Mouse (Mus musculus): ENCODE results near the gene Tlcd1. TPM values are rescaled to one million over a fixed set of nuclear protein-coding genes. Genes with fewer than 3 reads are reported as not detected.

The Tlcd1 gene
- polyA plus RNA-seq, 1 experiment = 17.4 TPM

- Histone ChIP-seq H3K4me3 (peak overlapping the region; percentile 62), H3K27me3 (ENCODE audit: control insufficient read depth, insufficient read depth, insufficient read length) (no peaks in the 10 kb centered on the region), H3K4me2 (ENCODE audit: low read depth) (peak overlapping the region; percentile 99), H3K36me3 (ENCODE audit: control insufficient read depth, insufficient read depth) (peaks cover 26% of the 10 kb centered on the region), H3ac (ENCODE audit: control insufficient read depth, insufficient read length) (no peak overlapping the region), H3K79me2 (ENCODE audit: control insufficient read depth, insufficient read depth) (peaks cover 13% of the 10 kb centered on the region)
- no peak for TF ChIP-seq TCF3 (IDR thresholded peaks at IDR 0.05; ENCODE audit: insufficient read length, low read depth)
- TF ChIP-seq REST (IDR thresholded peaks at IDR 0.05; ENCODE audit: insufficient read depth, insufficient read length) = no peak
- no peak for TF ChIP-seq POLR2AphosphoS2 (IDR thresholded peaks at IDR 0.05; ENCODE audit: insufficient read length, low read depth)
- TF ChIP-seq CEBPB (IDR thresholded peaks at IDR 0.05; ENCODE audit: insufficient read depth, poor library complexity, severe bottlenecking) = no peak
- no peak for TF ChIP-seq MYOD1 (IDR thresholded peaks at IDR 0.05; ENCODE audit: control insufficient read depth in 1 of 3, insufficient read length in 2 of 3, low read depth in 2 of 3)
- no peak for TF ChIP-seq MYOG (IDR thresholded peaks at IDR 0.05; ENCODE audit: control insufficient read depth in 1 of 3, insufficient read depth in 1 of 3, insufficient read length in 2 of 3, low read depth in 2 of 3)
- no peak for TF ChIP-seq E2F4 (IDR thresholded peaks at IDR 0.05; ENCODE audit: insufficient read depth)
- TF ChIP-seq POLR2A (IDR thresholded peaks at IDR 0.05; ENCODE audit: insufficient read length, low read depth) = no peak
- no peak for TF ChIP-seq MAX (IDR thresholded peaks at IDR 0.05; ENCODE audit: low read depth)
- no peak for TF ChIP-seq TCF12 (IDR thresholded peaks at IDR 0.05; ENCODE audit: insufficient read depth, poor library complexity, severe bottlenecking)
- TF ChIP-seq SRF (IDR thresholded peaks at IDR 0.05; ENCODE audit: control insufficient read depth, insufficient read length, low read depth) = no peak
- TF ChIP-seq USF1 (IDR thresholded peaks at IDR 0.05; ENCODE audit: low read depth) = no peak
These were observed 407 bp downstream of the Tlcd1 start for GRCm38 (mm10) chr11:78176905-78177331.

GRCm38 (mm10) chr11:78177437-78177836 lies 926 bp downstream of the Tlcd1 start:
- TF ChIP-seq SRF (IDR thresholded peaks at IDR 0.05; ENCODE audit: control insufficient read depth, insufficient read length, low read depth) = no peak
- TF ChIP-seq CEBPB (IDR thresholded peaks at IDR 0.05; ENCODE audit: insufficient read depth, poor library complexity, severe bottlenecking) = no peak
- no peak for TF ChIP-seq MYOD1 (IDR thresholded peaks at IDR 0.05; ENCODE audit: control insufficient read depth in 1 of 3, insufficient read length in 2 of 3, low read depth in 2 of 3)
- TF ChIP-seq MAX (IDR thresholded peaks at IDR 0.05; ENCODE audit: low read depth) = no peak
- no peak for TF ChIP-seq TCF3 (IDR thresholded peaks at IDR 0.05; ENCODE audit: insufficient read length, low read depth)
- no peak for TF ChIP-seq TCF12 (IDR thresholded peaks at IDR 0.05; ENCODE audit: insufficient read depth, poor library complexity, severe bottlenecking)
- TF ChIP-seq USF1 (IDR thresholded peaks at IDR 0.05; ENCODE audit: low read depth) = no peak
- no peak for TF ChIP-seq REST (IDR thresholded peaks at IDR 0.05; ENCODE audit: insufficient read depth, insufficient read length)
- Histone ChIP-seq H3K4me2 (ENCODE audit: low read depth) (peak overlapping the region; percentile 99), H3K36me3 (ENCODE audit: control insufficient read depth, insufficient read depth) (peaks cover 31% of the 10 kb centered on the region), H3K4me3 (peak overlapping the region; percentile 62), H3ac (ENCODE audit: control insufficient read depth, insufficient read length) (no peak overlapping the region), H3K79me2 (ENCODE audit: control insufficient read depth, insufficient read depth) (peaks cover 18% of the 10 kb centered on the region), H3K27me3 (ENCODE audit: control insufficient read depth, insufficient read depth, insufficient read length) (no peaks in the 10 kb centered on the region)

GRCm38 (mm10) chr11:78177903-78178858 lies 1.7 kb downstream of the Tlcd1 start:
- Histone ChIP-seq H3K79me2 (ENCODE audit: control insufficient read depth, insufficient read depth) (peaks cover 26% of the 10 kb centered on the region), H3K4me2 (ENCODE audit: low read depth) (peak overlapping the region; percentile 99), H3K27me3 (ENCODE audit: control insufficient read depth, insufficient read depth, insufficient read length) (no peaks in the 10 kb centered on the region), H3ac (ENCODE audit: control insufficient read depth, insufficient read length) (peak overlapping the region; percentile 14), H3K36me3 (ENCODE audit: control insufficient read depth, insufficient read depth) (peaks cover 32% of the 10 kb centered on the region), H3K4me3 (peak overlapping the region; percentile 62)
- TF ChIP-seq TCF12 (IDR thresholded peaks at IDR 0.05; ENCODE audit: insufficient read depth, poor library complexity, severe bottlenecking) (no peak), REST (IDR thresholded peaks at IDR 0.05; ENCODE audit: insufficient read depth, insufficient read length) (no peak), SRF (IDR thresholded peaks at IDR 0.05; ENCODE audit: control insufficient read depth, insufficient read length, low read depth) (no peak), POLR2A (IDR thresholded peaks at IDR 0.05; ENCODE audit: insufficient read length, low read depth) (peak; percentile 76), TCF3 (IDR thresholded peaks at IDR 0.05; ENCODE audit: insufficient read length, low read depth) (no peak), MAX (IDR thresholded peaks at IDR 0.05; ENCODE audit: low read depth) (no peak), CEBPB (IDR thresholded peaks at IDR 0.05; ENCODE audit: insufficient read depth, poor library complexity, severe bottlenecking) (no peak), MYOD1 (IDR thresholded peaks at IDR 0.05; ENCODE audit: control insufficient read depth in 1 of 3, insufficient read length in 2 of 3, low read depth in 2 of 3) (peak in 2 of 3 experiments; percentile 71 to 72), USF1 (IDR thresholded peaks at IDR 0.05; ENCODE audit: low read depth) (no peak), POLR2AphosphoS2 (IDR thresholded peaks at IDR 0.05; ENCODE audit: insufficient read length, low read depth) (peak; percentile 72), E2F4 (IDR thresholded peaks at IDR 0.05; ENCODE audit: insufficient read depth) (no peak), MYOG (IDR thresholded peaks at IDR 0.05; ENCODE audit: control insufficient read depth in 1 of 3, insufficient read depth in 1 of 3, insufficient read length in 2 of 3, low read depth in 2 of 3) (peak in 2 of 3 experiments; percentile 45 to 80)

GRCm38 (mm10) chr11:78178859-78179437 lies 2.4 kb downstream of the Tlcd1 start:
- TF ChIP-seq TCF12 (IDR thresholded peaks at IDR 0.05; ENCODE audit: insufficient read depth, poor library complexity, severe bottlenecking) (no peak), E2F4 (IDR thresholded peaks at IDR 0.05; ENCODE audit: insufficient read depth) (no peak), REST (IDR thresholded peaks at IDR 0.05; ENCODE audit: insufficient read depth, insufficient read length) (no peak), MAX (IDR thresholded peaks at IDR 0.05; ENCODE audit: low read depth) (no peak), CEBPB (IDR thresholded peaks at IDR 0.05; ENCODE audit: insufficient read depth, poor library complexity, severe bottlenecking) (no peak), POLR2A (IDR thresholded peaks at IDR 0.05; ENCODE audit: insufficient read length, low read depth) (peak; percentile 41), SRF (IDR thresholded peaks at IDR 0.05; ENCODE audit: control insufficient read depth, insufficient read length, low read depth) (no peak), POLR2AphosphoS2 (IDR thresholded peaks at IDR 0.05; ENCODE audit: insufficient read length, low read depth) (peak; percentile 96), MYOG (IDR thresholded peaks at IDR 0.05; ENCODE audit: control insufficient read depth in 1 of 3, insufficient read depth in 1 of 3, insufficient read length in 2 of 3, low read depth in 2 of 3) (peak in 2 of 3 experiments; percentile 51 to 65), USF1 (IDR thresholded peaks at IDR 0.05; ENCODE audit: low read depth) (no peak), TCF3 (IDR thresholded peaks at IDR 0.05; ENCODE audit: insufficient read length, low read depth) (no peak), MYOD1 (IDR thresholded peaks at IDR 0.05; ENCODE audit: control insufficient read depth in 1 of 3, insufficient read length in 2 of 3, low read depth in 2 of 3) (peak in 2 of 3 experiments; percentile 45 to 73)
- Histone ChIP-seq H3ac (ENCODE audit: control insufficient read depth, insufficient read length) (peak overlapping the region; percentile 14), H3K4me3 (peak overlapping the region; percentile 62), H3K36me3 (ENCODE audit: control insufficient read depth, insufficient read depth) (peaks cover 32% of the 10 kb centered on the region), H3K79me2 (ENCODE audit: control insufficient read depth, insufficient read depth) (peaks cover 30% of the 10 kb centered on the region), H3K27me3 (ENCODE audit: control insufficient read depth, insufficient read depth, insufficient read length) (no peaks in the 10 kb centered on the region), H3K4me2 (ENCODE audit: low read depth) (peak overlapping the region; percentile 95)
